In genomic region chr2:135618551-135618950, GRCm38 (mm10) we compare ENCODE assay signal across 18 mouse cellular contexts. TPM values are rescaled to one million over a fixed set of nuclear protein-coding genes. Genes with fewer than 3 reads are reported as not detected.
DNase-seq lines count a peak whose midpoint lies in the region.
"Had no signal": no experiment of that assay in that cellular context is flagged by ENCODE, and none has a peak within 500 bp of the region (broad histone marks: within the 10 kb centered on the region; RNA-seq: fewer than 3 reads in every experiment).

No protein-coding gene starts in this region.

- DNase-seq in 3T3-L1 (ENCODE audit: low read depth, low spot score), result peak; percentile 75
- DNase-seq in NIH3T3 (ENCODE audit: low read depth), result peak; percentile 57
- DNase-seq in left cerebral cortex, postnatal 10 days (ENCODE audit: extremely low spot score in 1 of 2, low spot score in 2 of 2), result no peak
- no peak for DNase-seq in spleen, postnatal 4 days (ENCODE audit: low spot score in 2 of 2)
- DNase-seq: adrenal gland, adult 2 months; adrenal gland, adult 8-10 months; adrenal gland, postnatal 10 days; adrenal gland, postnatal 14 days; adrenal gland, postnatal 25 days; adrenal gland, postnatal 36 days; B cell, adult 2 months; cerebellum, adult 11 months; cerebellum, adult 11-12 months; cerebellum, adult 18-20 months; cerebellum, adult 2 months; cerebellum, adult 8-10 months had no signal

- intact Hi-C loops in left cerebral cortex, postnatal 10 days (cut with DNase I), result no loop called here

RNA-seq across cellular contexts. Expression of gene Plcb4, which starts 40.3 kb away (rescaled TPM):
- total RNA-seq in left cerebral cortex, postnatal 10 days (2021), result 10 to 100 TPM; 44.2 to 47.5 TPM
- total RNA-seq: CH12.LX, MEL had no signal

Comparison
In these comparisons a context has a peak if more than half of its experiments do, and no peak if none do; other contexts are left out.
1. DNase-seq: peak in 3T3-L1 (single experiment) and NIH3T3 (single experiment); none in left cerebral cortex, postnatal 10 days (0 of 2) and spleen, postnatal 4 days (0 of 2).